Mouse (Mus musculus): ENCODE data around the gene Dennd1a.

GRCm38 (mm10) chr2:38291526-38291925 lies 4.3 kb upstream of the Dennd1a start:
- no peak for TF ChIP-seq CTCF (IDR thresholded peaks at IDR 0.05; ENCODE audit: control insufficient read depth, insufficient read depth, insufficient read length)
- TF ChIP-seq USF1 (IDR thresholded peaks at IDR 0.05; ENCODE audit: low read depth) = peak; percentile 62
- no peak for TF ChIP-seq MAX (IDR thresholded peaks at IDR 0.05)
- peak; percentile 3 for TF ChIP-seq CEBPB (IDR thresholded peaks at IDR 0.05; ENCODE audit: low read depth)

Measured in C2C12 (cell line).